Mouse (Mus musculus): ENCODE measurements around the gene Vmn1r25.
"Not testable (repeated sequence)": the region's sequence is repeated elsewhere in the genome, so short reads cannot be mapped to it uniquely, and the experiment has no call there.

Gene Vmn1r25

GRCm38 (mm10) chr6:57980710-57981109, at the start of gene Vmn1r25:
Gene Vmn1r25 (minus strand): TSS chr6:57980810.
- no peak for DNase-seq (ENCODE audit: low read depth, low spot score)

- not testable (repeated sequence) for DNase-seq (ENCODE audit: low read depth, low spot score)
Observed at GRCm38 (mm10) chr6:58017478-58017877, 36.9 kb upstream of the Vmn1r25 start.

GRCm38 (mm10) chr6:58015059-58015458, 34.4 kb upstream of the Vmn1r25 start, which contains the start of gene Vmn1r26:
Gene Vmn1r26 (minus strand): TSS chr6:58015159.
- no peak for DNase-seq (ENCODE audit: low read depth, low spot score)

GRCm38 (mm10) chr6:57961403-57961802, 19.2 kb downstream of the Vmn1r25 start, which contains the start of gene Vmn1r24:
Gene Vmn1r24 (minus strand): TSS chr6:57961503.
- not testable (repeated sequence) for DNase-seq (ENCODE audit: low read depth, low spot score)

Data from skeletal muscle tissue, adult 2 months (tissue).